Mouse (Mus musculus) lung, adult 2 months (tissue): ENCODE data around the gene Cdh1.

ENCODE experiments used
- CTCF ChIP-seq: fragments of 200-500 bp; IDR thresholded peaks from 2 replicates; pipeline ENCODE4 v1.5.1; 2011; ENCODE audit warnings: mild to moderate bottlenecking, low read length, control low read depth; ENCODE audit not compliant: insufficient read depth
- POLR2A ChIP-seq: fragments of 200-500 bp; IDR thresholded peaks from 2 replicates; pipeline ENCODE4 v1.6.1; 2011; ENCODE audit warnings: low read depth, mild to moderate bottlenecking, control low read depth, low read length, borderline replicate concordance; ENCODE audit errors: extremely low read depth

DNA sequence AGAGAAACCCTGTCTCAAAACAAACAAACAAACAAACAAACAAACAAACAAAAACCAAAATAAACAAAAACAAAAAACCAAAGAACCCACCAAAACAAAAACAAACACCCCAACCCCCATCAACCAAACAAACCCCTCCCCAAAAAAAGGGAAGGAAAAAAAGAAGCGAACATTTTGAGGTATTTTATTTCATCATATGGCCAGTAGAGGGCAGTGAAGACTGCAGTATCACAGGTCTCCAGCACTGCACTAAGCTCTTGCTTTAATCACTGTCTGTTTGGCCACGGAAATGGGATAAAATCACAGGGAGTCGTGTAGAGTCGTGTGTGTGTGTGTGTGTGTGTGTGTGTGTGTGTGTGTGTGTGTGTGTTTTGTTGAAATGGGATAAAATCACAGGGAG is 84.3 kb downstream of the Cdh1 start:
- TF ChIP-seq POLR2A = no peak
- 0 out of 2 replicates have a peak, but pooled peaks have one; percentile 31 for TF ChIP-seq CTCF
